Mouse (Mus musculus) liver, embryonic 14.5 days (tissue): ENCODE measurements at regions not wholly inside any gene's neighbourhood (a gene's known extent, or its start where the extent isn't known, plus 50 kb on each side); places are given as distances from the start of the nearest gene placed in this dataset.

Source experiments
- ATAC-seq: fragments of 200-750 bp; cut with Nextera tagmentation; 2 replicates; pipeline ENCODE4 v1.8.0; 2017; ENCODE audit warnings: moderate number of reproducible peaks, mild to moderate bottlenecking, moderate library complexity; ENCODE audit not compliant: insufficient read depth
- DNase-seq, 3 experiments: peaks; one replicate each; pipeline ENCODE4 v3.0.0-alpha.2; 2012 to 2013; ENCODE audit warnings: low read depth in 3 of 3, low spot score in 3 of 3
- H3K27ac ChIP-seq: fragments of 300-500 bp; sonication (generic); 2 replicates; pipeline ENCODE4 v1.5.1; 2014; ENCODE audit warnings: moderate library complexity, mild to moderate bottlenecking, control low read depth, inconsistent platforms
- H3K27me3 ChIP-seq: fragments of 300-500 bp; sonication (generic); 2 replicates; pipeline ENCODE4 v1.6.1; 2014; ENCODE audit warnings: mild to moderate bottlenecking, low read length, moderate library complexity; ENCODE audit not compliant: control insufficient read depth, insufficient read depth
- H3K36me3 ChIP-seq: fragments of 300-500 bp; sonication (generic); replicated peaks from 2 replicates; pipeline ENCODE4 v1.6.1; 2014; ENCODE audit warnings: low read depth; ENCODE audit not compliant: control insufficient read depth, insufficient read depth
- H3K4me1 ChIP-seq, 2 experiments: fragments of 200-500 bp in 1 of 2; fragments of 300-500 bp in 1 of 2; sonication (generic) in 1 of 2; replicated peaks; 2 replicates each; pipeline ENCODE4 v1.6.1; 2012 to 2014; ENCODE audit warnings: antibody characterized with exemption in 1 of 2, inconsistent platforms in 1 of 2, low read length in 1 of 2; ENCODE audit not compliant: control insufficient read depth in 2 of 2, insufficient read depth in 2 of 2
- H3K4me2 ChIP-seq: fragments of 300-500 bp; sonication (generic); 2 replicates; pipeline ENCODE4 v1.6.1; 2014; ENCODE audit warnings: low read depth, mild to moderate bottlenecking, control low read depth, moderate library complexity
- H3K4me3 ChIP-seq, 2 experiments: fragments of 200-500 bp in 1 of 2; fragments of 300-500 bp in 1 of 2; sonication (generic) in 1 of 2; 2 replicates each; pipeline ENCODE4 v1.5.1; 2012 to 2014; ENCODE audit warnings: low read depth in 2 of 2, low read length in 2 of 2, mild to moderate bottlenecking in 2 of 2, control low read depth in 1 of 2, inconsistent platforms in 1 of 2, moderate library complexity in 1 of 2; ENCODE audit not compliant: insufficient read depth in 1 of 2
- H3K9ac ChIP-seq: fragments of 300-500 bp; sonication (generic); replicated peaks from 2 replicates; pipeline ENCODE4 v1.6.1; 2014; ENCODE audit warnings: mild to moderate bottlenecking, control low read depth, moderate library complexity
- H3K9me3 ChIP-seq: fragments of 300-500 bp; sonication (generic); 2 replicates; pipeline ENCODE4 v1.6.1; 2016; ENCODE audit warnings: low read length, mixed read lengths; ENCODE audit not compliant: control insufficient read depth
- CTCF ChIP-seq: IDR thresholded peaks from 2 replicates; pipeline ENCODE4 v1.5.1; 2016; ENCODE audit warnings: antibody characterized with exemption, low read depth, control low read depth
- EP300 ChIP-seq: IDR thresholded peaks from 2 replicates; pipeline ENCODE4 v1.6.1; 2016; ENCODE audit warnings: antibody characterized with exemption, low read depth
- WGBS: fragments of 180-500 bp; shearing (Covaris S2); extraction: QIAGEN DNeasy Blood & Tissue Kit; methylation state at CpG from one replicate; pipeline ENCODE4 v1.1.7; 2014; ENCODE audit not compliant: insufficient replicate concordance; 5-methylcytosine and 5-hydroxymethylcytosine counted together

- Histone ChIP-seq H3K36me3 (no peaks in the 10 kb centered on the region), H3K4me2 (no peak overlapping the region), H3K4me1 (no peaks in the 10 kb centered on the region), H3K9ac (no peak overlapping the region), H3K9me3 (no peaks in the 10 kb centered on the region), H3K27me3 (no peaks in the 10 kb centered on the region), H3K4me3 (no peak overlapping the region), H3K27ac (no peak overlapping the region)
- DNase-seq (no peak), ATAC-seq (no peak)
- TF ChIP-seq CTCF (no peak), EP300 (no peak)
- WGBS = 50% methylated on average over 1 of the region's 1 CpGs
Observed at GRCm38 (mm10) chr14:71500851-71501250, 901.2 kb upstream of the Fam160b2 start.

- Histone ChIP-seq H3K9me3 (no peaks in the 10 kb centered on the region), H3K27ac (no peak overlapping the region), H3K4me2 (no peak overlapping the region), H3K9ac (no peak overlapping the region), H3K4me1 (no peaks in the 10 kb centered on the region), H3K27me3 (no peaks in the 10 kb centered on the region), H3K36me3 (no peaks in the 10 kb centered on the region), H3K4me3 (no peak overlapping the region)
- no peak for ATAC-seq
- TF ChIP-seq EP300 (no peak), CTCF (no peak)
- DNase-seq = no peak
- WGBS = 66% methylated on average over 7 of the region's 7 CpGs
Observed at GRCm38 (mm10) chr14:71491201-71491600, 891.6 kb upstream of the Fam160b2 start.

DNA sequence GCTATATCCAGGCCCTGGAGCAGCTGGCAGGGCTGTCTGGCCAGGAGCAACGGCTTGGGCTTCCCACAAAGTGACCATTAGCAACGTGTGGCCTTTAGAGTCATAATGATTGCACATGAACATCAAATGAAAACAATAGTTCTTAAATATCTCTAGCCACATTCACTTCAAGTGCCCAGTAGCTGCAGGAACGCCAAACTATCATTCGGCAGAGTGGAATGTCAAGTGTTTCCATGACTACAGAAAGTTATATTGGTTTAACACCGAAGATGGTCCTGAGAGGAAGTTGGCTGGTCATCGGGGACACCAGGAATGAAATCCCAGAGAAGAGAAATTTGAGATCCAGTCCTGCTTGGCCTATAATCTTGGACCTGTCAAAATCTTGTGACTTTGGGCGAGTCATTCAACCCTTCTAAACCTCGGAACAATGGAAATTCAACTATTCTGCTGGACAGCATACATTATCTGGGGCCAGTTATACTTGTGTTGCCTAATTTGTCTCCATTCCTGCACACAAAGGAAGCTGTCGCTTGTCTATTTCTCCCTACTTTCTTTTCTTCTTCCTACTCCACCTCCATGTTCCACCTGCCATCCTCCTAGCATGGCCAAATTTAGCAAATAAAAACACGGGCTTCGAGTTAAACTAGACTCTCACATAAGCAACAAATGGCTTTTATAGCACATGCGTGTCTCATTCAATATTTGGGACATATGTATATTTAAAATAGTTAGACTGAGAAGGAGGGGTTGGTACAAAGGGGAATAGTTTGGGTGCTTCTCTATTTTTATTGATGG lies 886.7 kb upstream of the Fam160b2 start:
- H3K9me3 ChIP-seq = no peaks in the 10 kb centered on the region
- ATAC-seq = no peak
- H3K4me1 ChIP-seq = no peaks in the 10 kb centered on the region
- no peak for TF ChIP-seq EP300
- TF ChIP-seq CTCF = no peak
- no peak for DNase-seq
- H3K4me3 ChIP-seq = no peak overlapping the region
- H3K27me3 ChIP-seq = no peaks in the 10 kb centered on the region
- no peak overlapping the region for H3K4me2 ChIP-seq
- no peaks in the 10 kb centered on the region for H3K36me3 ChIP-seq
- 66% methylated on average over 12 of the region's 12 CpGs for WGBS
- H3K9ac ChIP-seq = no peak overlapping the region
- H3K27ac ChIP-seq = no peak overlapping the region

GRCm38 (mm10) chr14:71475656-71476055 lies 876.0 kb upstream of the Fam160b2 start:
- no peak for ATAC-seq
- no peak overlapping the region for H3K4me2 ChIP-seq
- H3K36me3 ChIP-seq = no peaks in the 10 kb centered on the region
- WGBS = 36% methylated on average over 2 of the region's 2 CpGs
- H3K27ac ChIP-seq = no peak overlapping the region
- H3K9ac ChIP-seq = no peak overlapping the region
- H3K4me3 ChIP-seq = no peak overlapping the region
- no peak for TF ChIP-seq CTCF
- TF ChIP-seq EP300 = no peak
- H3K9me3 ChIP-seq = no peaks in the 10 kb centered on the region
- DNase-seq = no peak
- no peaks in the 10 kb centered on the region for H3K27me3 ChIP-seq
- no peaks in the 10 kb centered on the region for H3K4me1 ChIP-seq

- H3K9ac ChIP-seq = no peak overlapping the region
- no peak for ATAC-seq
- TF ChIP-seq EP300 (no peak), CTCF (no peak)
- no peaks in the 10 kb centered on the region for H3K36me3 ChIP-seq
- 61% methylated on average over 6 of the region's 6 CpGs for WGBS
- H3K4me3 ChIP-seq = no peak overlapping the region
- H3K27ac ChIP-seq = no peak overlapping the region
- H3K4me1 ChIP-seq = no peaks in the 10 kb centered on the region
- H3K4me2 ChIP-seq = no peak overlapping the region
- DNase-seq = no peak
- no peaks in the 10 kb centered on the region for H3K27me3 ChIP-seq
- no peaks in the 10 kb centered on the region for H3K9me3 ChIP-seq
Observed at GRCm38 (mm10) chr14:71473907-71474306, 874.3 kb upstream of the Fam160b2 start.
